Mouse (Mus musculus) skeletal muscle tissue, adult 2 months (tissue): ENCODE measurements at regions not wholly inside any gene's neighbourhood (a gene's known extent, or its start where the extent isn't known, plus 50 kb on each side); places are given as distances from the start of the nearest gene placed in this dataset.

Experiments
- DNase-seq: peaks from one replicate; pipeline ENCODE4 v3.0.0-alpha.2; 2012; ENCODE audit warnings: low read depth, low spot score

- peak; percentile 77 for DNase-seq
These were observed 178.9 kb downstream of the Insig2 start for GRCm38 (mm10) chr1:121153476-121153875.

- DNase-seq = no peak
These were observed 177.8 kb downstream of the Insig2 start for GRCm38 (mm10) chr1:121154616-121155015.

- DNase-seq = no peak
These were observed 163.7 kb downstream of the Insig2 start for GRCm38 (mm10) chr1:121168651-121169050.

- DNase-seq = no peak
These were observed 155.8 kb downstream of the Insig2 start for GRCm38 (mm10) chr1:121176541-121176940.

- DNase-seq = no peak
These were observed 155.1 kb downstream of the Insig2 start for GRCm38 (mm10) chr1:121177136-121177907.

GRCm38 (mm10) chr1:121177908-121178311 lies 154.5 kb downstream of the Insig2 start:
- DNase-seq = no peak

- DNase-seq = no peak
These were observed 153.7 kb downstream of the Insig2 start for GRCm38 (mm10) chr1:121178611-121179245.

- DNase-seq = peak; percentile 62
These were observed 151.9 kb downstream of the Insig2 start for GRCm38 (mm10) chr1:121180273-121181030.

- no peak for DNase-seq
These were observed 143.5 kb downstream of the Insig2 start for GRCm38 (mm10) chr1:121188895-121189294.

GRCm38 (mm10) chr1:121194800-121195199 lies 137.6 kb downstream of the Insig2 start:
- no peak for DNase-seq

- DNase-seq = no peak
These were observed 116.5 kb downstream of the Insig2 start for GRCm38 (mm10) chr1:121215843-121216242.

GRCm38 (mm10) chr1:121224250-121224649 lies 108.1 kb downstream of the Insig2 start:
- no peak for DNase-seq

GRCm38 (mm10) chr1:121226466-121227232 lies 105.7 kb downstream of the Insig2 start:
- DNase-seq = no peak

- no peak for DNase-seq
These were observed 105.2 kb downstream of the Insig2 start for GRCm38 (mm10) chr1:121227233-121227594.

GRCm38 (mm10) chr1:121243576-121243975 lies 88.8 kb downstream of the Insig2 start:
- DNase-seq = peak; percentile 26

GRCm38 (mm10) chr1:121247556-121247955 lies 84.8 kb downstream of the Insig2 start:
- no peak for DNase-seq

GRCm38 (mm10) chr1:121249081-121249480 lies 83.3 kb downstream of the Insig2 start:
- no peak for DNase-seq

- DNase-seq = no peak
These were observed 81.7 kb downstream of the Insig2 start for GRCm38 (mm10) chr1:121250686-121251085.

GRCm38 (mm10) chr1:121252056-121252455 lies 80.3 kb downstream of the Insig2 start:
- no peak for DNase-seq

GRCm38 (mm10) chr1:121254196-121254595 lies 78.2 kb downstream of the Insig2 start:
- peak; percentile 27 for DNase-seq
